Mouse (Mus musculus): ENCODE measurements around the gene Mob3a.

Mob3a gene

GRCm38 (mm10) chr10:80677942-80678436 lies 23.8 kb downstream of the Mob3a start, which contains the start of gene Mknk2:
TSS of gene Mknk2 (minus strand) at chr10:80678112.
- peak; percentile 97 for DNase-seq (ENCODE audit: low spot score)

GRCm38 (mm10) chr10:80677128-80677875 lies 24.5 kb downstream of the Mob3a start:
- peak; percentile 61 for DNase-seq (ENCODE audit: low spot score)

GRCm38 (mm10) chr10:80676198-80676928 lies 25.4 kb downstream of the Mob3a start:
- peak; percentile 100 for DNase-seq (ENCODE audit: low spot score)

GRCm38 (mm10) chr10:80675405-80676197 lies 26.2 kb downstream of the Mob3a start:
- no peak for DNase-seq (ENCODE audit: low spot score)

GRCm38 (mm10) chr10:80674851-80675404 lies 26.8 kb downstream of the Mob3a start:
- no peak for DNase-seq (ENCODE audit: low spot score)

GRCm38 (mm10) chr10:80674161-80674711 lies 27.5 kb downstream of the Mob3a start:
- DNase-seq (ENCODE audit: low spot score): no peak

GRCm38 (mm10) chr10:80673690-80674089 lies 28.1 kb downstream of the Mob3a start:
- no peak for DNase-seq (ENCODE audit: low spot score)

- no peak for DNase-seq (ENCODE audit: low spot score)
Measured at GRCm38 (mm10) chr10:80671936-80672690, 29.7 kb downstream of the Mob3a start.

- DNase-seq (ENCODE audit: low spot score): no peak
Measured at GRCm38 (mm10) chr10:80671251-80671650, 30.5 kb downstream of the Mob3a start.

GRCm38 (mm10) chr10:80670531-80670930 lies 31.2 kb downstream of the Mob3a start:
- no peak for DNase-seq (ENCODE audit: low spot score)

GRCm38 (mm10) chr10:80669737-80670485 lies 31.9 kb downstream of the Mob3a start:
- no peak for DNase-seq (ENCODE audit: low spot score)

- no peak for DNase-seq (ENCODE audit: low spot score)
Measured at GRCm38 (mm10) chr10:80669018-80669417, 32.8 kb downstream of the Mob3a start.

- no peak for DNase-seq (ENCODE audit: low spot score)
Measured at GRCm38 (mm10) chr10:80668614-80669013, 33.2 kb downstream of the Mob3a start.

- DNase-seq (ENCODE audit: low spot score): no peak
Measured at GRCm38 (mm10) chr10:80666837-80667412, 34.9 kb downstream of the Mob3a start.

- no peak for DNase-seq (ENCODE audit: low spot score)
Measured at GRCm38 (mm10) chr10:80665981-80666733, 35.6 kb downstream of the Mob3a start.

GRCm38 (mm10) chr10:80665459-80665858 lies 36.3 kb downstream of the Mob3a start:
- DNase-seq (ENCODE audit: low spot score): no peak

GRCm38 (mm10) chr10:80665016-80665380 lies 36.8 kb downstream of the Mob3a start:
- no peak for DNase-seq (ENCODE audit: low spot score)

GRCm38 (mm10) chr10:80664197-80665015 lies 37.4 kb downstream of the Mob3a start:
- DNase-seq (ENCODE audit: low spot score): peak; percentile 36
